ENCODE assay signal across 12 mouse cellular contexts in genomic region chr2:58484284-58484965, GRCm38 (mm10). TPM values are rescaled to one million over a fixed set of nuclear protein-coding genes. Genes with fewer than 3 reads are reported as not detected.
DNase-seq lines count a peak whose midpoint lies in the region; ATAC-seq and TF ChIP-seq lines count a peak whose summit lies in the region.
"Had no signal": no experiment of that assay in that cellular context is flagged by ENCODE, and none has a peak within 500 bp of the region (broad histone marks: within the 10 kb centered on the region; RNA-seq: fewer than 3 reads in every experiment).

No protein-coding gene starts in this region.

- intact Hi-C loops in gastrocnemius, adult 2 months (cut with DNase I) = no loop called here

- peaks cover 43% of the 10 kb centered on the region for H3K4me1 ChIP-seq in forebrain, embryonic 10.5 days
- peaks cover 15% of the 10 kb centered on the region; the same call in 1 of the 2 replicates for H3K4me1 ChIP-seq in forebrain, embryonic 11.5 days (replicated peaks; ENCODE audit: control insufficient read depth, insufficient read depth, low read length)
- peaks cover 39% of the 10 kb centered on the region for H3K4me1 ChIP-seq in limb, embryonic 12.5 days (replicated peaks)
- H3K4me1 ChIP-seq in limb, embryonic 10.5 days = peaks cover 28% of the 10 kb centered on the region
- H3K4me1 ChIP-seq in intestine, embryonic 16.5 days (ENCODE audit: control insufficient read depth, insufficient read depth, low read length) = peaks cover 28% of the 10 kb centered on the region

- no peak for TF ChIP-seq CTCF in gastrocnemius, adult 2 months (IDR thresholded peaks at IDR 0.05)

- no peak for ATAC-seq in forebrain, embryonic 11.5 days (replicated peaks; ENCODE audit: low FRiP score)
- 0 out of 2 replicates have a peak, but pooled peaks have one; percentile 13 for ATAC-seq in limb, embryonic 12.5 days (ENCODE audit: insufficient number of reproducible peaks, insufficient read depth, low FRiP score, low TSS enrichment, low read depth)
- ATAC-seq in intestine, embryonic 16.5 days = peak; percentile 76

- H3K4me3 ChIP-seq in forebrain, embryonic 10.5 days = no peak overlapping the region
- H3K4me3 ChIP-seq in forebrain, embryonic 11.5 days (ENCODE audit: low read depth, low read length) = no peak overlapping the region
- H3K4me3 ChIP-seq in limb, embryonic 12.5 days (replicated peaks) = no peak overlapping the region
- H3K4me3 ChIP-seq in limb, embryonic 10.5 days = no peak overlapping the region
- no peak overlapping the region for H3K4me3 ChIP-seq in intestine, embryonic 16.5 days (ENCODE audit: low read length)
- H3K4me3 ChIP-seq in gastrocnemius, adult 2 months = no peak overlapping the region

- no peaks in the 10 kb centered on the region for H3K27me3 ChIP-seq in forebrain, embryonic 10.5 days (ENCODE audit: poor library complexity, severe bottlenecking)
- H3K27me3 ChIP-seq in forebrain, embryonic 11.5 days (ENCODE audit: control insufficient read depth, insufficient read depth, low read length) = no peaks in the 10 kb centered on the region
- no peaks in the 10 kb centered on the region for H3K27me3 ChIP-seq in limb, embryonic 12.5 days
- no peaks in the 10 kb centered on the region for H3K27me3 ChIP-seq in limb, embryonic 10.5 days (ENCODE audit: low read depth, poor library complexity, severe bottlenecking)
- H3K27me3 ChIP-seq in intestine, embryonic 16.5 days (replicated peaks; ENCODE audit: control insufficient read depth, insufficient read depth, low read length) = no peaks in the 10 kb centered on the region

- H3K9me3 ChIP-seq in forebrain, embryonic 10.5 days = no peaks in the 10 kb centered on the region; the same call in 1 of the 2 replicates
- no peaks in the 10 kb centered on the region for H3K9me3 ChIP-seq in forebrain, embryonic 11.5 days (ENCODE audit: control insufficient read depth, low read length)
- H3K9me3 ChIP-seq in limb, embryonic 12.5 days = no peaks in the 10 kb centered on the region
- no peaks in the 10 kb centered on the region for H3K9me3 ChIP-seq in limb, embryonic 10.5 days (replicated peaks)
- no peaks in the 10 kb centered on the region for H3K9me3 ChIP-seq in intestine, embryonic 16.5 days (ENCODE audit: control insufficient read depth, low read length)

- WGBS in forebrain, embryonic 10.5 days = 80% methylated on average over 7 of the region's 7 CpGs
- WGBS in forebrain, embryonic 11.5 days = 74% methylated on average over 7 of the region's 7 CpGs
- 59% methylated on average over 7 of the region's 7 CpGs for WGBS in limb, embryonic 12.5 days
- WGBS in limb, embryonic 10.5 days = 69% methylated on average over 7 of the region's 7 CpGs
- WGBS in intestine, embryonic 16.5 days = 41% methylated on average over 7 of the region's 7 CpGs

- peak overlapping the region; percentile 53 for H3K27ac ChIP-seq in forebrain, embryonic 10.5 days
- no peak overlapping the region for H3K27ac ChIP-seq in forebrain, embryonic 11.5 days (ENCODE audit: low read depth, low read length)
- H3K27ac ChIP-seq in limb, embryonic 12.5 days = 0 out of 2 replicates have a peak overlapping the region, but pooled peaks have one; percentile 25
- no peak overlapping the region for H3K27ac ChIP-seq in limb, embryonic 10.5 days
- peak overlapping the region; percentile 75 for H3K27ac ChIP-seq in intestine, embryonic 16.5 days (ENCODE audit: low read length)
- no peak overlapping the region for H3K27ac ChIP-seq in gastrocnemius, adult 2 months

- no peak for DNase-seq in forebrain, embryonic 10.5 days (ENCODE audit: extremely low spot score, low spot score)
- DNase-seq in forebrain, embryonic 11.5 days (ENCODE audit: low spot score) = no peak
- DNase-seq in limb, embryonic 10.5 days (ENCODE audit: low spot score) = no peak
- DNase-seq in brain, adult 2 months (ENCODE audit: low read depth, low spot score) = peak; percentile 75
- DNase-seq in adipocyte (ENCODE audit: low spot score) = no peak
- no peak for DNase-seq in gastrocnemius, adult 2 months
- DNase-seq: B cell, adult 2 months had no signal

- H3K4me2 ChIP-seq in forebrain, embryonic 11.5 days (ENCODE audit: low read depth, low read length, severe bottlenecking) = no peak overlapping the region
- no peak overlapping the region for H3K4me2 ChIP-seq in limb, embryonic 12.5 days
- H3K4me2 ChIP-seq in intestine, embryonic 16.5 days (ENCODE audit: low read depth, low read length) = 0 out of 2 replicates have a peak overlapping the region, but pooled peaks have one; percentile 4

- H3K9ac ChIP-seq in forebrain, embryonic 11.5 days (ENCODE audit: low read length) = no peak overlapping the region
- no peak overlapping the region for H3K9ac ChIP-seq in limb, embryonic 12.5 days (replicated peaks)
- no peak overlapping the region for H3K9ac ChIP-seq in intestine, embryonic 16.5 days (ENCODE audit: low read depth, low read length)

- peaks cover 11% of the 10 kb centered on the region for H3K36me3 ChIP-seq in forebrain, embryonic 10.5 days (replicated peaks)
- no peaks in the 10 kb centered on the region for H3K36me3 ChIP-seq in forebrain, embryonic 11.5 days (ENCODE audit: control insufficient read depth, insufficient read depth, low read length)
- peaks cover 6% of the 10 kb centered on the region; the same call in 1 of the 2 replicates for H3K36me3 ChIP-seq in limb, embryonic 12.5 days
- H3K36me3 ChIP-seq in limb, embryonic 10.5 days = 0 out of 2 replicates have a peak, but pooled peaks cover 2% of the 10 kb centered on the region
- H3K36me3 ChIP-seq in intestine, embryonic 16.5 days (ENCODE audit: control insufficient read depth, insufficient read depth, low read length) = peaks cover 2% of the 10 kb centered on the region; the same call in 1 of the 2 replicates

RNA-seq across cellular contexts. Expression of gene Gm17409, which starts 14.5 kb away (rescaled TPM):
- polyA plus RNA-seq in forebrain, embryonic 10.5 days (2016; fragmentation: Nextera tagmentation; extraction: Ambion mirVana) = not detected in 2 replicates
- not detected in 2 replicates for polyA plus RNA-seq in forebrain, embryonic 11.5 days (2014; fragmentation: Nextera tagmentation; extraction: Ambion mirVana)
- not detected in 2 replicates for polyA plus RNA-seq in limb, embryonic 12.5 days (2016; fragmentation: Nextera tagmentation; extraction: Ambion mirVana)
- polyA plus RNA-seq in limb, embryonic 10.5 days (2016; fragmentation: Nextera tagmentation; extraction: Ambion mirVana) = not detected in 2 replicates
- polyA plus RNA-seq in intestine, embryonic 16.5 days (2015; fragmentation: Nextera tagmentation; extraction: Ambion mirVana) = 0.13 TPM in 1 of 2 replicates, not detected in the other
- not detected for total RNA-seq in gastrocnemius, adult 2 months (2021)
- total RNA-seq: liver, adult 2 months had no signal
- polyA plus RNA-seq: gonadal fat pad, adult 2 months; liver, adult 2 months; thymus, postnatal 0 days had no signal

Comparison
In these comparisons a context has a peak if more than half of its experiments do, and no peak if none do; other contexts are left out.
1. H3K27ac ChIP-seq: peak in forebrain, embryonic 10.5 days (single experiment), limb, embryonic 12.5 days (single experiment) and intestine, embryonic 16.5 days (single experiment); none in forebrain, embryonic 11.5 days (single experiment), limb, embryonic 10.5 days (single experiment) and gastrocnemius, adult 2 months (single experiment).